Mouse (Mus musculus): ENCODE measurements around the gene Olfr418. TPM values are rescaled to one million over a fixed set of nuclear protein-coding genes. Genes with fewer than 3 reads are reported as not detected.

Olfr418 gene
- polyA plus RNA-seq, 1 experiment: not detected

- H3K4me3 ChIP-seq (replicated peaks; ENCODE audit: control insufficient read depth, low read depth, low read length): no peak overlapping the region
- WGBS: 64% methylated on average over 2 of the region's 2 CpGs
Measured at GRCm38 (mm10) chr1:173317925-173318477, 52.2 kb downstream of the Olfr418 start.

GRCm38 (mm10) chr1:173321593-173322248, 55.9 kb downstream of the Olfr418 start:
- TF ChIP-seq POLR2A (IDR thresholded peaks at IDR 0.05; ENCODE audit: borderline replicate concordance, control insufficient read depth, low read depth, low read length): no peak
- no peak for TF ChIP-seq CTCF (IDR thresholded peaks at IDR 0.05; ENCODE audit: control insufficient read depth, insufficient read depth, low read length)
- no peak overlapping the region for H3K4me3 ChIP-seq (replicated peaks; ENCODE audit: control insufficient read depth, low read depth, low read length)
- H3K4me1 ChIP-seq (ENCODE audit: control insufficient read depth, insufficient read depth, low read length): no peaks in the 10 kb centered on the region
- 87% methylated on average over 8 of the region's 8 CpGs for WGBS
- no peak overlapping the region for H3K27ac ChIP-seq (ENCODE audit: control insufficient read depth, insufficient read depth, low read depth, low read length, poor library complexity)

More at GRCm38 (mm10) chr1:173317925-173318477, 52.2 kb downstream of the Olfr418 start:
- TF ChIP-seq POLR2A (IDR thresholded peaks at IDR 0.05; ENCODE audit: borderline replicate concordance, control insufficient read depth, low read depth, low read length) (no peak), CTCF (IDR thresholded peaks at IDR 0.05; ENCODE audit: control insufficient read depth, insufficient read depth, low read length) (no peak)
- H3K27ac ChIP-seq (ENCODE audit: control insufficient read depth, insufficient read depth, low read depth, low read length, poor library complexity): no peak overlapping the region
- no peaks in the 10 kb centered on the region for H3K4me1 ChIP-seq (ENCODE audit: control insufficient read depth, insufficient read depth, low read length)

- no peaks in the 10 kb centered on the region; the same call in 1 of the 2 replicates for H3K4me1 ChIP-seq (ENCODE audit: control insufficient read depth, insufficient read depth, low read length)
- TF ChIP-seq CTCF (IDR thresholded peaks at IDR 0.05; ENCODE audit: control insufficient read depth, insufficient read depth, low read length) (no peak), POLR2A (IDR thresholded peaks at IDR 0.05; ENCODE audit: borderline replicate concordance, control insufficient read depth, low read depth, low read length) (no peak)
- WGBS: 58% methylated on average over 6 of the region's 6 CpGs
Measured at GRCm38 (mm10) chr1:173322249-173322627, 56.4 kb downstream of the Olfr418 start.

More at GRCm38 (mm10) chr1:173322249-173322627, 56.4 kb downstream of the Olfr418 start:
- H3K27ac ChIP-seq (ENCODE audit: control insufficient read depth, insufficient read depth, low read depth, low read length, poor library complexity): no peak overlapping the region
- H3K4me3 ChIP-seq (replicated peaks; ENCODE audit: control insufficient read depth, low read depth, low read length): no peak overlapping the region

Other genes starting within 250 kb of the Olfr418 start
- gene Olfr1408, start 128.6 kb upstream of the Olfr418 start, polyA plus RNA-seq (2011; ENCODE audit: insufficient read depth, insufficient read length, low replicate concordance, missing spikeins): not detected in 2 replicates
- gene Olfr1406, start 75.4 kb upstream of the Olfr418 start, polyA plus RNA-seq (2011; ENCODE audit: insufficient read depth, insufficient read length, low replicate concordance, missing spikeins): not detected in 2 replicates
- not detected in 2 replicates for gene Olfr218, start 68.2 kb upstream of the Olfr418 start, polyA plus RNA-seq (2011; ENCODE audit: insufficient read depth, insufficient read length, low replicate concordance, missing spikeins)
- gene Olfr1404, start 53.6 kb upstream of the Olfr418 start, polyA plus RNA-seq (2011; ENCODE audit: insufficient read depth, insufficient read length, low replicate concordance, missing spikeins): not detected in 2 replicates
- gene Fcer1a, start 38.8 kb upstream of the Olfr418 start, polyA plus RNA-seq (2011; ENCODE audit: insufficient read depth, insufficient read length, low replicate concordance, missing spikeins): not detected in 2 replicates
- gene Mptx2, start 11.8 kb downstream of the Olfr418 start, polyA plus RNA-seq (2011; ENCODE audit: insufficient read depth, insufficient read length, low replicate concordance, missing spikeins): not detected in 2 replicates
- 25.2 and 25.7 TPM in 2 replicates for gene Ackr1, start 67.7 kb downstream of the Olfr418 start, polyA plus RNA-seq (2011; ENCODE audit: insufficient read depth, insufficient read length, low replicate concordance, missing spikeins)
- 13.1 and 29.2 TPM in 2 replicates for gene Aim2, start 84.9 kb downstream of the Olfr418 start, polyA plus RNA-seq (2011; ENCODE audit: insufficient read depth, insufficient read length, low replicate concordance, missing spikeins)
- gene Cadm3, start 101.7 kb downstream of the Olfr418 start, polyA plus RNA-seq (2011; ENCODE audit: insufficient read depth, insufficient read length, low replicate concordance, missing spikeins): 1.7 TPM in 1 of 2 replicates, not detected in the other
- 0.84 and 3.1 TPM in 2 replicates for gene Ifi206, start 225.0 kb downstream of the Olfr418 start, polyA plus RNA-seq (2011; ENCODE audit: insufficient read depth, insufficient read length, low replicate concordance, missing spikeins)

All from bone marrow, adult 2 months (tissue).